Mouse (Mus musculus) urinary bladder, postnatal 0 days (tissue): ENCODE measurements around the gene Arl14. TPM values are rescaled to one million over a fixed set of nuclear protein-coding genes. Genes with fewer than 3 reads are reported as not detected.

Source experiments
- polyA plus RNA-seq: library from polyadenylated mRNA; unstranded; fragments of >200 nt; fragmentation: Nextera tagmentation; extraction: Ambion mirVana; gene quantifications from 2 replicates; pipeline ENCODE4 v1.2.1, GENCODE M21; 2015

Arl14 gene
- polyA plus RNA-seq = 4.8 and 7.7 TPM in 2 replicates

DNA sequence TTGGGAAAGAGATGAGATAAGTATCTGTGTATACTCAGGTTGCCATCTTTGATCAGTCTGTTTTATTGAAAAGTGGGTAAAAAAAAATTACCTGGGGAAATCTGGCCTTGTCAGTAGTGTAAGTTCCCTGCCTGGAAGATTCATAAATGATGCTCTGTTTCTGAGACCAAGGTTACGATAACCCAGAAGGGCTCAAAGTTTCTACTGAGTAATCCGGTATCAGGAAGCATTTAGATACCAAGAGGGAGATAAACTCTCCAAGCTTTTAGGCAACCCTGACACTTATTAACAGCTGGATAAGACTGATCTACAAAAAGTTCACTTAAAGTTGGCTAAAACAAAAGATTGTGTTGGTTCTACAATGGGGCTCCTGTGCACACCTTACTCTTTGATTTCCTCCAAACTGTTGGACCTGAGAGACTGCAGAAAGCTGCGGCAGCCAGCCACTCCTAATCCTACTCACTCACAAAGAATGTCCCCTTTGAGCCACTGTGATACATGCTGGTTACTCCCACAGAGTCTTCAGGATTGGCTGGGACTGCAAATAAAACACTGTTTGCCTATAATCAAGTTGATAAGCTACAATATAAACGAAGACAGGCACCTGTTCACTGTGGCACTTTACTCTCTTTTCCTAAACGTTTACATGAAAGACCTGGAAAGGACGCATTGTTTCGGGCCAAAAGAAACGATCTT, at the start of gene Arl14:
Arl14 (plus strand) TSS at position 614 of the 696 bp plus-strand sequence.

Other genes with a start within 250 kb of the Arl14 start
- 2.8 and 3.0 TPM in 2 replicates for gene Ift80, start 217.8 kb upstream of the Arl14 start, polyA plus RNA-seq
- 48.2 and 70.8 TPM in 2 replicates for gene Smc4, start 217.7 kb upstream of the Arl14 start, polyA plus RNA-seq
- gene Trim59, start 177.7 kb upstream of the Arl14 start, polyA plus RNA-seq = 21.1 and 33.5 TPM in 2 replicates
- 28.8 and 33.0 TPM in 2 replicates for gene Kpna4, start 95.3 kb upstream of the Arl14 start, polyA plus RNA-seq
- gene Ppm1l, start 94.4 kb downstream of the Arl14 start, polyA plus RNA-seq = 5.3 and 7.5 TPM in 2 replicates